Mouse (Mus musculus) forebrain, embryonic 15.5 days (tissue): ENCODE data around the gene Spaca9. TPM values are rescaled to one million over a fixed set of nuclear protein-coding genes. Genes with fewer than 3 reads are reported as not detected.

Source experiments
- ATAC-seq: fragments of 200-750 bp; cut with Nextera tagmentation; replicated peaks from 2 replicates; pipeline ENCODE4 v1.8.0; 2017; ENCODE audit warnings: mild to moderate bottlenecking, moderate TSS enrichment, moderate library complexity
- H3K27ac ChIP-seq: fragments of 300-500 bp; sonication (generic); replicated peaks from 2 replicates; pipeline ENCODE4 v1.5.1; 2015; ENCODE audit warnings: mild to moderate bottlenecking, inconsistent platforms
- H3K27me3 ChIP-seq: fragments of 300-500 bp; sonication (generic); 2 replicates; pipeline ENCODE4 v1.6.1; 2015; ENCODE audit warnings: inconsistent platforms
- H3K36me3 ChIP-seq: fragments of 300-500 bp; sonication (generic); 2 replicates; pipeline ENCODE4 v1.6.1; 2015; ENCODE audit warnings: mild to moderate bottlenecking, inconsistent platforms
- H3K4me1 ChIP-seq: fragments of 300-500 bp; sonication (generic); 2 replicates; pipeline ENCODE4 v1.6.1; 2015; ENCODE audit warnings: inconsistent platforms
- H3K4me2 ChIP-seq: fragments of 300-500 bp; sonication (generic); replicated peaks from 2 replicates; pipeline ENCODE4 v1.6.1; 2015; ENCODE audit warnings: mild to moderate bottlenecking, inconsistent platforms
- H3K4me3 ChIP-seq: fragments of 300-500 bp; sonication (generic); 2 replicates; pipeline ENCODE4 v1.5.1; 2015; ENCODE audit warnings: mild to moderate bottlenecking, inconsistent platforms
- H3K9ac ChIP-seq: fragments of 300-500 bp; sonication (generic); replicated peaks from 2 replicates; pipeline ENCODE4 v1.6.1; 2015; ENCODE audit warnings: mild to moderate bottlenecking, inconsistent platforms
- H3K9me3 ChIP-seq: fragments of 300-500 bp; sonication (generic); 2 replicates; pipeline ENCODE4 v1.6.1; 2016; ENCODE audit warnings: inconsistent platforms
- WGBS: fragments of 180-500 bp; shearing (Covaris S2); methylation state at CpG from one replicate; pipeline ENCODE4 v1.1.7; 2015; ENCODE audit warnings: mixed read lengths; 5-methylcytosine and 5-hydroxymethylcytosine counted together
- polyA plus RNA-seq: library from polyadenylated mRNA; unstranded; fragments of >200 nt; fragmentation: Nextera tagmentation; extraction: Ambion mirVana; gene quantifications from 2 replicates; pipeline ENCODE4 v1.2.1, GENCODE M21; 2015

Gene Spaca9
- polyA plus RNA-seq, 1 experiment from 2014 or later: 1.5 TPM

GRCm38 (mm10) chr2:28706106-28706636, 6.6 kb upstream of the Spaca9 start:
- H3K27ac ChIP-seq: no peak overlapping the region
- ATAC-seq: no peak
- H3K4me1 ChIP-seq: no peaks in the 10 kb centered on the region
- no peak overlapping the region for H3K4me3 ChIP-seq
- no peaks in the 10 kb centered on the region for H3K9me3 ChIP-seq
- H3K4me2 ChIP-seq: no peak overlapping the region
- H3K36me3 ChIP-seq: no peaks in the 10 kb centered on the region
- H3K27me3 ChIP-seq: no peaks in the 10 kb centered on the region
- 76% methylated on average over 8 of the region's 8 CpGs for WGBS
- H3K9ac ChIP-seq: no peak overlapping the region

- no peak overlapping the region for H3K27ac ChIP-seq
- H3K4me2 ChIP-seq: no peak overlapping the region
- 68% methylated on average over 8 of the region's 8 CpGs for WGBS
- peaks cover 10% of the 10 kb centered on the region for H3K4me1 ChIP-seq
- no peaks in the 10 kb centered on the region for H3K36me3 ChIP-seq
- H3K27me3 ChIP-seq: no peaks in the 10 kb centered on the region
- H3K4me3 ChIP-seq: no peak overlapping the region
- no peak overlapping the region for H3K9ac ChIP-seq
- H3K9me3 ChIP-seq: no peaks in the 10 kb centered on the region
- ATAC-seq: no peak
Measured at GRCm38 (mm10) chr2:28701646-28702262, 2.2 kb upstream of the Spaca9 start.

DNA sequence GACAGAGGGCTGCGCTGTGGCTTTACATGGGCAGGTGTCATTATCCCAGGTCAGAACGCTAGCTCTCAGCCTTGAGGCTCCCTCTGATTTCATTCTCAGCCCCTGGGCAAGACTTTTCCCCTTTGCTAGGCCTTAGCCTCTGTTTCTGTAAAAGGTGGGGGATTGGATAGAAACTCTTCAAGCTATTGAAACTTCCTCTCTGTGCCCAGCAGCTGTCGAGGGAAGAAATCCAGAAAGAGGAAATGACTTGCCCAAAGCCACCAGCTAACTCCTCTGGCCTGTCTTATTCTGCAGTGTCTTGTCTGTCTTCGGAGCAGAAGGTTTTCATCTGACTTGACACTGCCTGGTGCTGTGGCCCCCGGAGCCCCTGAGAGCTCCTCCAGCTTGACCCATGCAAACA, 961 bp downstream of the Spaca9 start:
- Histone ChIP-seq H3K9ac (no peak overlapping the region), H3K27ac (no peak overlapping the region), H3K4me2 (no peak overlapping the region), H3K36me3 (no peaks in the 10 kb centered on the region), H3K27me3 (no peaks in the 10 kb centered on the region), H3K4me3 (no peak overlapping the region), H3K9me3 (no peaks in the 10 kb centered on the region), H3K4me1 (peaks cover 10% of the 10 kb centered on the region)
- 59% methylated on average over 5 of the region's 5 CpGs for WGBS
- no peak for ATAC-seq

DNA sequence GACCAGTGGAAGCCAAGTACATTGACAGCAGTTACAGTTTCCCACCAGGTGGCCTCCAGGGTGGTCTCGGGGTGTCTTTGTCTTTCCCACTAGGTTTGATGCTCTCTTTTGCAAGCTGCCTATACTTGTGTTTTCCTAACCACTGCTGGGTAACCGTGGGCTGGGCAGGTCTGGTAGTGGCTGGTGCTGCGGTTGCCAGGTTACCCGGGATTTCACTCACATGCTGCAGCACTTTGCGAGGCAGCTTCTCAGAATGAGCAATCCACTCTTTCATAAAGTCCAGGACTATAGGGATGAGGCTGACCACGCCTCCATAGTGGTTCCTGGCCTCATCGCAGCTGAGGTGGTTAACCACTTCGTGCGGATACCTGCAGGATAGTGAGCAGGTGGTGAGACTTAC, 6.8 kb downstream of the Spaca9 start:
- Histone ChIP-seq H3K27me3 (no peaks in the 10 kb centered on the region), H3K36me3 (peaks cover 4% of the 10 kb centered on the region), H3K4me1 (no peaks in the 10 kb centered on the region), H3K4me3 (no peak overlapping the region), H3K9ac (no peak overlapping the region), H3K4me2 (no peak overlapping the region), H3K27ac (no peak overlapping the region), H3K9me3 (no peaks in the 10 kb centered on the region)
- 80% methylated on average over 9 of the region's 9 CpGs for WGBS
- no peak for ATAC-seq

GRCm38 (mm10) chr2:28688431-28688830, 11.1 kb downstream of the Spaca9 start:
- ATAC-seq: no peak
- Histone ChIP-seq H3K9me3 (no peaks in the 10 kb centered on the region), H3K4me3 (no peak overlapping the region), H3K27ac (no peak overlapping the region), H3K4me1 (no peaks in the 10 kb centered on the region), H3K36me3 (peaks cover 42% of the 10 kb centered on the region), H3K27me3 (no peaks in the 10 kb centered on the region), H3K9ac (no peak overlapping the region), H3K4me2 (no peak overlapping the region)
- 49% methylated on average over 3 of the region's 3 CpGs for WGBS

DNA sequence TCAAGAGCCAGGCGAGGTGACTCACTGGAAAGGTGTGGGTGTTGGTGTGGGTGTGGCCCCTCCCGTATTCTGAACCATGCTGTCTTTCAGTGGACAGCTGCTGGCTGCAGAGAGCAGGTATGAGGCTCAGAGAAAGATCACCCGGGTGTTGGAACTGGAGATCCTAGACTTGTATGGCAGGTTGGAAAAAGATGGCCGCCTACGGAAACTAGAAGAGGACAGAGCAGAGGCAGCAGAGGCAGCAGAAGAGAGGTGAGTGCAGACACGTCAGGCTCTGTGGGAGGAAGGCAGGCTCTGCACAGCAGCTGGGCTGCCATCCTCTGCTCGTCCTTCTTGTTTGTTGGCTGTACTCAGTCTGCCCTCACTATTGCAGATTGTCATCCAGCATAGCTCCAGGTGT, 13.6 kb downstream of the Spaca9 start:
- no peak overlapping the region for H3K27ac ChIP-seq
- WGBS: 88% methylated on average over 7 of the region's 7 CpGs
- H3K4me3 ChIP-seq: no peak overlapping the region
- H3K9ac ChIP-seq: no peak overlapping the region
- no peak overlapping the region for H3K4me2 ChIP-seq
- H3K27me3 ChIP-seq: no peaks in the 10 kb centered on the region
- H3K9me3 ChIP-seq: no peaks in the 10 kb centered on the region
- ATAC-seq: no peak
- H3K36me3 ChIP-seq: peaks cover 66% of the 10 kb centered on the region
- H3K4me1 ChIP-seq: 0 out of 2 replicates have a peak, but pooled peaks cover 3% of the 10 kb centered on the region

DNA sequence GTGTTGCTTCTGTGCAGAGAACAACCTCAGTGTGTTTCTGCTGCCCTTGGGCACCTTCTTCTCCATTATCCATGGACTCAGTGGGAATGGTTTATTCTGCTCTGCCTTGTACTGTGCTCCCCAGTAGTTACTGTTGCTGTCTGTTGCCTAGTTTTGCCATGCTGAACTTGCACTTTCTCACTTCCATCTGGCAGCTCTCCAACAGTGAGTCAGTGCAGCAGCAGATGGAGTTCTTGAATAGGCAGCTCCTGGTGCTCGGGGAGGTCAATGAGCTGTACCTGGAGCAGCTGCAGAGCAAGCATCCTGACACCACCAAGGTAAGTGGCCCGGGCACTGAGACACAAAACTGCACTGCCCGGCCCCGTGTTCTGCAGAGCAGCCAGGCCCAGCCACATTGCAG, 17.8 kb downstream of the Spaca9 start:
- H3K4me3 ChIP-seq: no peak overlapping the region
- H3K36me3 ChIP-seq: peaks cover 85% of the 10 kb centered on the region
- H3K27ac ChIP-seq: no peak overlapping the region
- H3K9me3 ChIP-seq: no peaks in the 10 kb centered on the region
- 0 out of 2 replicates have a peak, but pooled peaks cover 3% of the 10 kb centered on the region for H3K4me1 ChIP-seq
- no peaks in the 10 kb centered on the region for H3K27me3 ChIP-seq
- no peak overlapping the region for H3K4me2 ChIP-seq
- ATAC-seq: no peak
- 63% methylated on average over 4 of the region's 4 CpGs for WGBS
- H3K9ac ChIP-seq: no peak overlapping the region

GRCm38 (mm10) chr2:28680710-28681109, 18.8 kb downstream of the Spaca9 start:
- Histone ChIP-seq H3K36me3 (peaks cover 87% of the 10 kb centered on the region), H3K9ac (no peak overlapping the region), H3K9me3 (no peaks in the 10 kb centered on the region), H3K4me1 (0 out of 2 replicates have a peak, but pooled peaks cover 3% of the 10 kb centered on the region), H3K27me3 (no peaks in the 10 kb centered on the region), H3K4me3 (no peak overlapping the region), H3K27ac (no peak overlapping the region), H3K4me2 (no peak overlapping the region)
- ATAC-seq: no peak
- WGBS: 19% methylated on average over 4 of the region's 4 CpGs

GRCm38 (mm10) chr2:28676005-28676404, 23.5 kb downstream of the Spaca9 start:
- 94% methylated on average over 8 of the region's 8 CpGs for WGBS

GRCm38 (mm10) chr2:28671438-28671837, 28.1 kb downstream of the Spaca9 start:
- ATAC-seq: no peak
- Histone ChIP-seq H3K4me3 (no peak overlapping the region), H3K36me3 (peaks cover 93% of the 10 kb centered on the region), H3K4me1 (no peaks in the 10 kb centered on the region), H3K9ac (no peak overlapping the region), H3K4me2 (no peak overlapping the region), H3K27ac (no peak overlapping the region), H3K27me3 (no peaks in the 10 kb centered on the region), H3K9me3 (no peaks in the 10 kb centered on the region)
- 89% methylated on average over 2 of the region's 2 CpGs for WGBS

More at GRCm38 (mm10) chr2:28676005-28676404, 23.5 kb downstream of the Spaca9 start:
- Histone ChIP-seq H3K36me3 (peaks cover 89% of the 10 kb centered on the region), H3K9ac (no peak overlapping the region), H3K9me3 (no peaks in the 10 kb centered on the region), H3K27me3 (no peaks in the 10 kb centered on the region), H3K4me2 (no peak overlapping the region), H3K4me3 (no peak overlapping the region), H3K4me1 (no peaks in the 10 kb centered on the region), H3K27ac (no peak overlapping the region)
- no peak for ATAC-seq

DNA sequence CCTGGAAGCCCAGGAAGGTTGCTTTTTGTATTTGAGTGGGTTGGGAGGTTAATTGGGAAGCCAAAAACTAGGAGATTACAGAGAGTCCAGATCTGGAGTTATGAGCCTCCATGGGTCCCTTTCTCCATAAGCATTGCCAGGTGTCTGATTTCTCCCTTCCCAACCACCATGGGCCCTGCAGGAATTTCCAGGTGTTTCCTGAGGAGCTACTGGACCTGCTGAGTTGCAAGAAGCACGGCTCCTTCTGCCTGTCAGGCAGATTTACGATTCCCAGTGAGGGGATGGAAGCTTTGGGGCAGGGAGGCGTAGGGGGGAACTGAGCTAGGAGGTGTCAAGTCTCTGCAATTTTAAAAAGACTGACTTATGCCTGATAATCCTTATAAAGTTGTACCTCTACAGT, 33.7 kb downstream of the Spaca9 start:
- Histone ChIP-seq H3K36me3 (peaks cover 91% of the 10 kb centered on the region), H3K4me3 (no peak overlapping the region)

GRCm38 (mm10) chr2:28662891-28663290, 36.6 kb downstream of the Spaca9 start:
- no peaks in the 10 kb centered on the region for H3K9me3 ChIP-seq
- no peak overlapping the region for H3K27ac ChIP-seq
- no peak overlapping the region for H3K4me3 ChIP-seq
- H3K9ac ChIP-seq: no peak overlapping the region
- H3K27me3 ChIP-seq: no peaks in the 10 kb centered on the region
- ATAC-seq: no peak
- no peak overlapping the region for H3K4me2 ChIP-seq
- no peaks in the 10 kb centered on the region for H3K4me1 ChIP-seq
- H3K36me3 ChIP-seq: peaks cover 91% of the 10 kb centered on the region
- WGBS: 93% methylated on average over 3 of the region's 3 CpGs

More for the DNA sequence above, 33.7 kb downstream of the Spaca9 start:
- ATAC-seq: no peak
- H3K27ac ChIP-seq: no peak overlapping the region
- H3K4me2 ChIP-seq: no peak overlapping the region
- no peaks in the 10 kb centered on the region for H3K4me1 ChIP-seq
- 95% methylated on average over 3 of the region's 3 CpGs for WGBS
- no peaks in the 10 kb centered on the region for H3K27me3 ChIP-seq
- H3K9me3 ChIP-seq: no peaks in the 10 kb centered on the region
- H3K9ac ChIP-seq: no peak overlapping the region

DNA sequence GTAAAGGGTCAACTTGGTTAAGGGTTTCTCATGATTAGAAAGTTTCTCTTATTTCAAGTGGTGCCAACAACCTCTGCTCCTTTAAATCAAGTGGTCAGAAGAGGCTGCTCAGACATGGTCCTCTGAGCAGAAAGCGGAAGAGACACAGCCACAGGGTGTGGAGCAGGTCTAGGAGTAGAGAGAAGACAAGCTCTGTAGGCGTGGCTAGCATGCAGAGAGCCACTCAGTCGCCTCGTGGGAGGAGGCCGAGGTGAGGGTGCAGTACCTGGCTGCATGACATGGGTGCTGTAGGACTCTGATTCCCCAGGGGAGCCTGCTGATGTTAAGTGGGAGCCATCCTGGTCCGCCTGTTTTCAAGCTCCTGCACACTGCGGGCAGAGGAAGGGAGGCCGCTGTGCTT, 43.3 kb downstream of the Spaca9 start:
- Histone ChIP-seq H3K9me3 (no peaks in the 10 kb centered on the region), H3K36me3 (peaks cover 53% of the 10 kb centered on the region), H3K4me2 (no peak overlapping the region), H3K27me3 (no peaks in the 10 kb centered on the region), H3K4me3 (no peak overlapping the region), H3K9ac (no peak overlapping the region), H3K4me1 (no peaks in the 10 kb centered on the region), H3K27ac (no peak overlapping the region)
- no peak for ATAC-seq
- 80% methylated on average over 8 of the region's 8 CpGs for WGBS
